Mouse (Mus musculus) liver, adult 2 months (tissue): ENCODE data around the gene Slc5a10.

ENCODE experiments used
- CTCF ChIP-seq: fragments of 200-500 bp; IDR thresholded peaks from 2 replicates; pipeline ENCODE4 v1.5.1; 2011; ENCODE audit warnings: low read depth, low read length, control low read depth
- POLR2A ChIP-seq: fragments of 200-500 bp; IDR thresholded peaks from 2 replicates; pipeline ENCODE4 v1.6.1; 2011; ENCODE audit warnings: low read length, control low read depth; ENCODE audit not compliant: insufficient read depth; ENCODE audit errors: extremely low read depth

GRCm38 (mm10) chr11:61642106-61642505 is 78.5 kb downstream of the Slc5a10 start:
- TF ChIP-seq CTCF, result no peak
- TF ChIP-seq POLR2A, result no peak
